Mouse (Mus musculus) heart, embryonic 13.5 days (tissue): ENCODE data around the gene Ly6g5c. TPM values are rescaled to one million over a fixed set of nuclear protein-coding genes. Genes with fewer than 3 reads are reported as not detected.
"Not testable (repeated sequence)": the region's sequence is repeated elsewhere in the genome, so short reads cannot be mapped to it uniquely, and the experiment has no call there.

Experiments used
- ATAC-seq: fragments of 200-750 bp; cut with Nextera tagmentation; 2 replicates; pipeline ENCODE4 v1.8.0; 2017; ENCODE audit warnings: moderate TSS enrichment; ENCODE audit not compliant: insufficient number of reproducible peaks, low FRiP score, low TSS enrichment; ENCODE audit errors: extremely low read depth
- H3K27ac ChIP-seq: fragments of 300-500 bp; sonication (generic); replicated peaks from 2 replicates; pipeline ENCODE4 v1.5.1; 2015; ENCODE audit warnings: moderate library complexity, mild to moderate bottlenecking, inconsistent platforms
- H3K27me3 ChIP-seq: fragments of 300-500 bp; sonication (generic); replicated peaks from 2 replicates; pipeline ENCODE4 v1.6.1; 2015; ENCODE audit warnings: mild to moderate bottlenecking, inconsistent platforms
- H3K36me3 ChIP-seq: fragments of 300-500 bp; sonication (generic); 2 replicates; pipeline ENCODE4 v1.6.1; 2015; ENCODE audit warnings: mild to moderate bottlenecking, inconsistent platforms
- H3K4me1 ChIP-seq: fragments of 300-500 bp; sonication (generic); 2 replicates; pipeline ENCODE4 v1.6.1; 2015; ENCODE audit warnings: inconsistent platforms
- H3K4me2 ChIP-seq: fragments of 300-500 bp; sonication (generic); 2 replicates; pipeline ENCODE4 v1.6.1; 2015; ENCODE audit warnings: inconsistent platforms, mild to moderate bottlenecking, moderate library complexity
- H3K4me3 ChIP-seq: fragments of 300-500 bp; sonication (generic); 2 replicates; pipeline ENCODE4 v1.5.1; 2015; ENCODE audit warnings: moderate library complexity, mild to moderate bottlenecking, inconsistent platforms
- H3K9ac ChIP-seq: fragments of 300-500 bp; sonication (generic); 2 replicates; pipeline ENCODE4 v1.6.1; 2015; ENCODE audit warnings: inconsistent platforms, mild to moderate bottlenecking, moderate library complexity
- H3K9me3 ChIP-seq: fragments of 300-500 bp; sonication (generic); 2 replicates; pipeline ENCODE4 v1.6.1; 2016; ENCODE audit warnings: inconsistent platforms
- WGBS: fragments of 180-500 bp; shearing (Covaris S2); methylation state at CpG from one replicate; pipeline ENCODE4 v1.1.7; 2015; ENCODE audit warnings: mixed read lengths; 5-methylcytosine and 5-hydroxymethylcytosine counted together
- polyA plus RNA-seq: library from polyadenylated mRNA; unstranded; fragments of >200 nt; fragmentation: Nextera tagmentation; extraction: Ambion mirVana; gene quantifications from 2 replicates; pipeline ENCODE4 v1.2.1, GENCODE M21; 2015

Ly6g5c gene
- polyA plus RNA-seq, 1 experiment from 2014 or later: not detected

GRCm38 (mm10) chr17:35120745-35121142 is 12.7 kb downstream of the Ly6g5c start:
- Histone ChIP-seq H3K27me3 (no peaks in the 10 kb centered on the region), H3K4me2 (peak overlapping the region; percentile 96), H3K36me3 (peaks cover 61% of the 10 kb centered on the region), H3K4me3 (peak overlapping the region; percentile 98), H3K27ac (peak overlapping the region; percentile 81), H3K9ac (peak overlapping the region; percentile 99), H3K4me1 (peaks cover 32% of the 10 kb centered on the region), H3K9me3 (no peaks in the 10 kb centered on the region)
- ATAC-seq: 0 out of 2 replicates have a peak, but pooled peaks have one; percentile 0
- 0% methylated on average over 33 of the region's 33 CpGs for WGBS

- ATAC-seq: peak; percentile 97
- under 1% methylated on average over 50 of the region's 50 CpGs for WGBS
- Histone ChIP-seq H3K4me2 (peak within 1 kb of the TSS; percentile 96), H3K36me3 (peaks cover 55% of the 10 kb centered on the region), H3K27me3 (no peaks in the 10 kb centered on the region), H3K9ac (peak within 1 kb of the TSS; percentile 99), H3K9me3 (no peaks in the 10 kb centered on the region), H3K27ac (peak within 1 kb of the TSS; percentile 92), H3K4me1 (peaks cover 33% of the 10 kb centered on the region), H3K4me3 (peak within 1 kb of the TSS; percentile 98)
Measured at GRCm38 (mm10) chr17:35121143-35121799, 13.2 kb downstream of the Ly6g5c start, which contains the start of gene Gpank1. Gene Gpank1, plus strand, starts transcription at chr17:35121455.

GRCm38 (mm10) chr17:35121871-35122303 is 13.8 kb downstream of the Ly6g5c start, which contains the start of gene Csnk2b:
Gene Csnk2b, minus strand, starts transcription at chr17:35122053.
- Histone ChIP-seq H3K4me3 (peak within 1 kb of the TSS; percentile 98), H3K27me3 (no peaks in the 10 kb centered on the region), H3K4me1 (peaks cover 37% of the 10 kb centered on the region), H3K27ac (peak within 1 kb of the TSS; percentile 92), H3K36me3 (peaks cover 50% of the 10 kb centered on the region), H3K9ac (peak within 1 kb of the TSS; percentile 99), H3K4me2 (peak within 1 kb of the TSS; percentile 96), H3K9me3 (no peaks in the 10 kb centered on the region)
- no peak for ATAC-seq
- WGBS: under 1% methylated on average over 19 of the region's 19 CpGs

- Histone ChIP-seq H3K4me1 (peaks cover 48% of the 10 kb centered on the region), H3K36me3 (peaks cover 42% of the 10 kb centered on the region)
- H3K27me3 ChIP-seq, H3K4me3 ChIP-seq, H3K9me3 ChIP-seq, H3K27ac ChIP-seq, ATAC-seq, H3K4me2 ChIP-seq, H3K9ac ChIP-seq: not testable (repeated sequence)
- 92% methylated on average over 9 of the region's 9 CpGs for WGBS
Measured at GRCm38 (mm10) chr17:35123287-35123686, 15.2 kb downstream of the Ly6g5c start.

GRCm38 (mm10) chr17:35124261-35124896 is 16.3 kb downstream of the Ly6g5c start:
- not testable (repeated sequence) for H3K27ac ChIP-seq, H3K4me2 ChIP-seq, ATAC-seq, H3K4me3 ChIP-seq, H3K9me3 ChIP-seq, H3K27me3 ChIP-seq, H3K9ac ChIP-seq
- WGBS: 88% methylated on average over 12 of the region's 12 CpGs
- Histone ChIP-seq H3K4me1 (peaks cover 52% of the 10 kb centered on the region), H3K36me3 (peaks cover 41% of the 10 kb centered on the region)

- H3K9me3 ChIP-seq: no peaks in the 10 kb centered on the region
- peak overlapping the region; percentile 89; the same call in 1 of the 2 replicates for H3K27ac ChIP-seq
- H3K4me3 ChIP-seq: no peak overlapping the region
- no peaks in the 10 kb centered on the region for H3K27me3 ChIP-seq
- peak overlapping the region; percentile 85 for H3K4me2 ChIP-seq
- WGBS: 93% methylated on average over 1 of the region's 1 CpGs
- H3K36me3 ChIP-seq: peaks cover 41% of the 10 kb centered on the region
- peaks cover 45% of the 10 kb centered on the region for H3K4me1 ChIP-seq
- ATAC-seq: no peak
- H3K9ac ChIP-seq: peak overlapping the region; percentile 91
Measured at GRCm38 (mm10) chr17:35125081-35125480, 17.0 kb downstream of the Ly6g5c start.

GRCm38 (mm10) chr17:35125578-35125977 is 17.5 kb downstream of the Ly6g5c start:
- peaks cover 41% of the 10 kb centered on the region for H3K4me1 ChIP-seq
- H3K9me3 ChIP-seq: no peaks in the 10 kb centered on the region
- H3K36me3 ChIP-seq: peaks cover 46% of the 10 kb centered on the region
- H3K27me3 ChIP-seq: no peaks in the 10 kb centered on the region
- peak overlapping the region; percentile 79 for H3K4me3 ChIP-seq
- 28% methylated on average over 6 of the region's 6 CpGs for WGBS
- peak overlapping the region; percentile 89 for H3K27ac ChIP-seq
- H3K9ac ChIP-seq: peak overlapping the region; percentile 91
- H3K4me2 ChIP-seq: peak overlapping the region; percentile 85
- no peak for ATAC-seq

- Histone ChIP-seq H3K9ac (peak within 1 kb of the TSS; percentile 91), H3K27me3 (no peaks in the 10 kb centered on the region), H3K27ac (peak within 1 kb of the TSS; percentile 89), H3K4me3 (peak within 1 kb of the TSS; percentile 79), H3K4me1 (peaks cover 41% of the 10 kb centered on the region), H3K9me3 (no peaks in the 10 kb centered on the region), H3K36me3 (peaks cover 47% of the 10 kb centered on the region), H3K4me2 (peak within 1 kb of the TSS; percentile 85)
- WGBS: under 1% methylated on average over 36 of the region's 36 CpGs
- ATAC-seq: peak; percentile 53; the same call in 1 of the 2 replicates
Measured at GRCm38 (mm10) chr17:35126206-35126611, 18.1 kb downstream of the Ly6g5c start, which contains the start of gene D17H6S53E. Gene D17H6S53E, plus strand, starts transcription at chr17:35126373.

GRCm38 (mm10) chr17:35127017-35127416 is 18.9 kb downstream of the Ly6g5c start:
- 65% methylated on average over 13 of the region's 13 CpGs for WGBS
- H3K9me3 ChIP-seq: no peaks in the 10 kb centered on the region
- H3K9ac ChIP-seq: peak overlapping the region; percentile 91
- peak overlapping the region; percentile 89 for H3K27ac ChIP-seq
- peak overlapping the region; percentile 79 for H3K4me3 ChIP-seq
- peaks cover 38% of the 10 kb centered on the region for H3K4me1 ChIP-seq
- peak overlapping the region; percentile 85 for H3K4me2 ChIP-seq
- peaks cover 47% of the 10 kb centered on the region for H3K36me3 ChIP-seq
- H3K27me3 ChIP-seq: no peaks in the 10 kb centered on the region
- no peak for ATAC-seq

- Histone ChIP-seq H3K9me3 (no peaks in the 10 kb centered on the region), H3K4me2 (no peak overlapping the region), H3K27ac (no peak overlapping the region), H3K27me3 (no peaks in the 10 kb centered on the region), H3K9ac (peak overlapping the region; percentile 59), H3K36me3 (peaks cover 40% of the 10 kb centered on the region), H3K4me1 (peaks cover 29% of the 10 kb centered on the region), H3K4me3 (no peak overlapping the region)
- ATAC-seq: no peak
- WGBS: 57% methylated on average over 11 of the region's 11 CpGs
Measured at GRCm38 (mm10) chr17:35128996-35129395, 20.9 kb downstream of the Ly6g5c start.

- Histone ChIP-seq H3K27ac (no peak overlapping the region), H3K4me1 (peaks cover 19% of the 10 kb centered on the region), H3K9ac (no peak overlapping the region), H3K36me3 (peaks cover 29% of the 10 kb centered on the region), H3K9me3 (no peaks in the 10 kb centered on the region), H3K4me3 (no peak overlapping the region), H3K4me2 (no peak overlapping the region), H3K27me3 (no peaks in the 10 kb centered on the region)
- no peak for ATAC-seq
- WGBS: 83% methylated on average over 8 of the region's 8 CpGs
Measured at GRCm38 (mm10) chr17:35131038-35131437, 23.0 kb downstream of the Ly6g5c start.
